Mouse (Mus musculus): ENCODE measurements around the gene Hmces.

DNA sequence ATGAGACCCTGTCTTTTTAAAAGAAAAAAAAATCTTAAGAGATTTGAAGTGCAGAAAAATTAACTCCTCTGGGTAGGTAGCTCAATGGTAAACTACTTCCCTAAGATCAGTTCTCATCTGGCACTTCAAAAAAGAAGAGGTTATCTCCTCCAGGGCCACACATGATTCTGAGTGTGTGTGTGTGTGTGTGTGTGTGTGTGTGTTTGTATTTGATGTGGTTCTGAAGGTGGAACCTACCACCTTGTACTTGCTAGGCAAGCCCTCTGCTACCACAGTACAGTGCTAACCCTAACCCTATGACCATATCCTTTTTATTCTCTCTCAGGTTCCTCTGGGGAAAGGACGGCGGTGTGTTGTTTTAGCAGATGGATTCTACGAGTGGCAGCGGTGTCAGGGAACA lies 7.5 kb downstream of the Hmces start:
- TF ChIP-seq CTCF (IDR thresholded peaks at IDR 0.05; ENCODE audit: low read depth, low read length) (no peak), EP300 (IDR thresholded peaks at IDR 0.05; ENCODE audit: insufficient read depth, low read depth, low read length) (no peak)
